Mouse (Mus musculus): ENCODE results near the gene Eif3l. TPM values are rescaled to one million over a fixed set of nuclear protein-coding genes. Genes with fewer than 3 reads are reported as not detected.
"Not testable (repeated sequence)": the region's sequence is repeated elsewhere in the genome, so short reads cannot be mapped to it uniquely, and the experiment has no call there.

Gene Eif3l
- polyA plus RNA-seq (2016; fragmentation: Nextera tagmentation; extraction: Ambion mirVana) = 197 and 205 TPM in 2 replicates

DNA sequence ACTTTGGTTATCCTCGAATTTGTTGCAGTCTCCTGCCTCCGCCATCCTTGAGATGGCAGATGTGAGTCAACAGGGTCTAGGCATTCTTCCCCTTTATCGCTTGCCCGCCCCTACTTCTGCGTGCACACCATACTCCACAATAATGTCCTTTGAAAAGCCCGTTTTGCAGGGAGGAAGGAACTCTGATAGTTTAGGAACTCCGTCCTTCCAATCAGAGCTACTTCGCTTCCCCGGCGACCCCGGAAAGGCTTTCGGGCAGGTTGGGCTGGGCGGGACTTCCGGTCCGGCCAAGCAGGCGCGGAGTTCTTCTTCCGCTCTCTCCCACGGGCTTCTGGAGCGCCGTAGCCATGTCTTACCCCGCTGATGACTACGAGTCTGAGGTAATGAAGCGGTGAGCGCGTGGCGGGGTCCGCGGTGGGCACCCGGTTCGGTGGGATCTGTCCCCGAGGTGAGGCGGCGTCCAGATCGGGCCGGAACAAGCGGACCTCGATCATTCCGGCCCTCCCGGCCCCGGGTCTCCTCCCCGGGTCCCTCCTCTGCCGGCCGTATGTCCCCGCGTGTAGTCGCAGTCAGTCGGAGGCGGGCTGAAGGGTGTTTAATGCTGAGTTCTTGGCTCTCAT is at the start of gene Eif3l:
Gene Eif3l, plus strand, starts transcription at position 267 of the 620 bp plus-strand sequence.
- peak; percentile 76 for ATAC-seq (ENCODE audit: low FRiP score, low read depth)
- peak within 1 kb of the TSS; percentile 90 for H3K4me3 ChIP-seq
- WGBS = under 1% methylated on average over 49 of the region's 49 CpGs

GRCm38 (mm10) chr15:79025687-79026308 is 49.2 kb upstream of the Eif3l start:
- Histone ChIP-seq H3K27ac (no peak overlapping the region), H3K4me3 (no peak overlapping the region), H3K36me3 (no peaks in the 10 kb centered on the region), H3K9ac (peak overlapping the region; percentile 46; the same call in 1 of the 2 replicates), H3K4me2 (replicated peaks) (peak overlapping the region; percentile 48), H3K4me1 (peaks cover 34% of the 10 kb centered on the region), H3K9me3 (no peaks in the 10 kb centered on the region), H3K27me3 (replicated peaks) (no peaks in the 10 kb centered on the region)
- WGBS = 9% methylated on average over 18 of the region's 18 CpGs
- ATAC-seq (ENCODE audit: low FRiP score, low read depth) = no peak

More for the DNA sequence above, at the start of gene Eif3l:
- H3K27me3 ChIP-seq (replicated peaks) = no peaks in the 10 kb centered on the region
- H3K36me3 ChIP-seq = peaks cover 37% of the 10 kb centered on the region
- peak within 1 kb of the TSS; percentile 54; the same call in 1 of the 2 replicates for H3K27ac ChIP-seq
- H3K4me2 ChIP-seq (replicated peaks) = peak within 1 kb of the TSS; percentile 93
- H3K9ac ChIP-seq = peak within 1 kb of the TSS; percentile 80
- H3K4me1 ChIP-seq = peaks cover 12% of the 10 kb centered on the region
- H3K9me3 ChIP-seq = no peaks in the 10 kb centered on the region

DNA sequence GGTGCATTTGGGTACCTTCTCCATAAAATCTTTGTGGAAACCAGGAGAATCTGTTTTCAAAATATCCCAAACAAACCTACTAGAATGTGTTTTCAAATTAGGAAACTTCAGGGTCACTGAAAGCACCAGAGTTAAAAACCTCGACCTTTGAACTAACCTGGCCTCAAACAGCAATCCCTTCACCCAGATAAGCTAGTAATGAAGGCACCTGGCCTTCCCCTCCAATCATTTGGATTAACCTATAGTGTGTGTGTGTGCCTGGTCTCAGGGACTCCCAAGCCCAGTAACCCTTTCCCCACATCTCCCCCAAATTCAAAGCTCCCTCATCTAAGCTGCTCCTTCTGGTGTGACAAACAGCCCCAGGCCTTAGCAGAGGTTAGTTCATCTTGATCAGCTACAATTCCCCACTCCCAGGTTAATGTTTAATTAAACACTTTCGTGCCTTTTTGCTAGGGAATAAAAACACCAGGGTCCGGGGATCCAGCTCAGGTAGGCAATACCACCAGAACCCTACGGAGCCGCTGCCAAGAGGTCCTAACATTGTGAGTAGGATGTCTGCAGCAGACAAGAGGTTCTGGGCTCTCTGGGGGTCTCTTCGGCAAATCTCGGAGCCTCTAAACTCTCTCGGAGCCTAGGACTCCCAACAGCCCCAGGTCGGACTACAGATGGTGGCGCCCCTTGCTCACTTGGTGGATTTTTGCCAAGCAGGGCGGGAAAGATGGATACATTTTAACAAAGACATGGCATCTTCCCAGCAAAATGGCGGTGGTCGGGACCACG is 48.3 kb upstream of the Eif3l start:
- Histone ChIP-seq H3K4me2 (replicated peaks) (peak overlapping the region; percentile 99), H3K9ac (no peak overlapping the region), H3K4me1 (peaks cover 43% of the 10 kb centered on the region), H3K4me3 (peak overlapping the region; percentile 80; the same call in 1 of the 2 replicates), H3K27me3 (replicated peaks) (no peaks in the 10 kb centered on the region), H3K9me3 (no peaks in the 10 kb centered on the region), H3K36me3 (no peaks in the 10 kb centered on the region), H3K27ac (no peak overlapping the region)
- ATAC-seq (ENCODE audit: low FRiP score, low read depth) = no peak
- WGBS = 46% methylated on average over 14 of the region's 14 CpGs

DNA sequence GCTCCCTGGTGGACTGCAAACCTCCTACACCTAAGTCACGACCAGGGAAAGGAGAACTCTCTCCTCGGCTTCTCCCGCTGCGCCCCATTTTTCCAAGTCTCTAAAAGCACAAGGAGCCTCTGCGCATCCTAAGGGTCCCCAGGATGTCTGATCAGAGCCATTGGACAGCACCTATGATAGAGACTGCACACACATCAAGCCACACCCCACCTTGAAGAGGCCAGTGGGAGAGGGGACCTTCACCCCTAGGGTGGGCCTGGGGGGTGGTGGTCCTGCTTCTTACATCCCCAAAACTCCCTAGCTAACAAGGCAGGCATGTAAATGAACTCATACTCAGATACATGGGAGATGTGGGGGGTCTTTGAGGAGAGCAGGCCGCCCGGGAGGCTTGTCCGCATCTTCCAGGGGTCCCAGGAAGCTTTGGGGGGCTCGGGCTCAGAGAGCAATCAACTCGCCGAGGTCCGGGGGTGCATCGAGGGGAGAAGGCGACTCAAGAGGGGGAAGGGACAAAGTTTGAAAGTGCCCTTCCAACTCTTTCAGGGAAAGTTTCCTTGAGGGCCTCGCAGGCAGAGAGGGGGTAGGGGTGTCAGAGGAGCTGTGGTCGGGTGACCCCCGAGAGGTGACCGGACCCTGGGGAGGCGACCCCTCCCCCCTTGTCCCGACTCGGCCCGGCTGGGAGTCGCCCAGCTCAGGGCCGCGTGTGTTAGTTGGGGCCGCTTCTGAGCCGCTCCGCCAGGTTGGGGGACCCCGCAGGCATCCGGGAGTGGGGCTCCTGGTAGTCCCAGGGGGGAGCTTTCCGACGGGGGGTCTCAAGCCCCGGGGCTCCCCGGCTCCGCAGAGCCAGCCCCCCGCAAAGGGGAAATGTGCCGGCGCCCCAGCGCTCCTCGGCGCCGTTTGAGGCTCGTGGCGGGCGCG is 47.4 kb upstream of the Eif3l start:
- peak; percentile 37 for ATAC-seq (ENCODE audit: low FRiP score, low read depth)
- peak overlapping the region; percentile 99 for H3K4me2 ChIP-seq (replicated peaks)
- H3K4me1 ChIP-seq = peaks cover 45% of the 10 kb centered on the region
- WGBS = 6% methylated on average over 46 of the region's 46 CpGs
- no peaks in the 10 kb centered on the region for H3K27me3 ChIP-seq (replicated peaks)
- H3K9me3 ChIP-seq = no peaks in the 10 kb centered on the region
- no peaks in the 10 kb centered on the region for H3K36me3 ChIP-seq
- peak overlapping the region; percentile 80 for H3K4me3 ChIP-seq
- H3K9ac ChIP-seq = peak overlapping the region; percentile 100
- peak overlapping the region; percentile 94 for H3K27ac ChIP-seq

DNA sequence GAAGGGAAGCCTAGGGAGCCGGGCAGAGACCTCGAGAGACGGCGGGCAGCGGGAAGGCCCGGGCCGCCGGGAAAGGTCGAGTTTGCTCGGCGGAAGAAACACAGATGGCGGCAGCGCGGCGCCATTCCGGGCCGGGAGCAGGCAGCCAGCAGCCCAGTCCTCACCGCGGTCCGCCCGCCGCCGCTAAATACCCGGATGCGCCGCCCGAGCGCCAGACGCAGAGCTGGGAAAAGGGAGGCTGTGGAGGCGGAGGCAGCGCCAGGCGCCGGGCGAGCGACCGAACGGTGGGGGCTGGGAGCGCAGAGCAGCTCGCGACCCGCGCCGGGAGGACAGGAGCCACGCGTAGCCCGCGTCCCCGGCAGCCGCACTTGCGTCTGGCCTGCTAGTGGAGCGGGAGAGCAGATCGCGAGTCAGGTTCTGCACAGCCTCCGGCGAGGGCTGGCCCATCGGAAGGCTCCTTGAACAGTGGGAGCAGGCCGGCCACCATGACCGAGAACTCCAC is 46.7 kb upstream of the Eif3l start, which contains the start of gene H1f0:
Gene H1f0, plus strand, starts transcription at position 214 of the 502 bp plus-strand sequence.
- peaks cover 45% of the 10 kb centered on the region for H3K4me1 ChIP-seq
- H3K36me3 ChIP-seq = no peaks in the 10 kb centered on the region
- H3K27ac ChIP-seq = peak within 1 kb of the TSS; percentile 94
- H3K4me3 ChIP-seq = peak within 1 kb of the TSS; percentile 80
- ATAC-seq (ENCODE audit: low FRiP score, low read depth) = peak; percentile 81
- peak within 1 kb of the TSS; percentile 100 for H3K9ac ChIP-seq
- H3K9me3 ChIP-seq = no peaks in the 10 kb centered on the region
- H3K27me3 ChIP-seq (replicated peaks) = no peaks in the 10 kb centered on the region
- WGBS = under 1% methylated on average over 50 of the region's 58 CpGs
- H3K4me2 ChIP-seq (replicated peaks) = peak within 1 kb of the TSS; percentile 99

GRCm38 (mm10) chr15:79028823-79029484 is 46.0 kb upstream of the Eif3l start:
- Histone ChIP-seq H3K4me1 (peaks cover 45% of the 10 kb centered on the region), H3K9ac (peak overlapping the region; percentile 100), H3K36me3 (peaks cover 2% of the 10 kb centered on the region; the same call in 1 of the 2 replicates), H3K27me3 (replicated peaks) (no peaks in the 10 kb centered on the region), H3K4me3 (peak overlapping the region; percentile 80), H3K9me3 (no peaks in the 10 kb centered on the region), H3K4me2 (replicated peaks) (peak overlapping the region; percentile 99), H3K27ac (peak overlapping the region; percentile 94)
- 30% methylated on average over 16 of the region's 16 CpGs for WGBS
- ATAC-seq (ENCODE audit: low FRiP score, low read depth) = no peak

- Histone ChIP-seq H3K4me2 (replicated peaks) (peak overlapping the region; percentile 99), H3K4me3 (peak overlapping the region; percentile 80), H3K4me1 (peaks cover 45% of the 10 kb centered on the region), H3K27me3 (replicated peaks) (no peaks in the 10 kb centered on the region), H3K9me3 (no peaks in the 10 kb centered on the region), H3K36me3 (peaks cover 2% of the 10 kb centered on the region; the same call in 1 of the 2 replicates), H3K9ac (peak overlapping the region; percentile 100), H3K27ac (no peak overlapping the region)
- WGBS = 9% methylated on average over 11 of the region's 11 CpGs
- no peak for ATAC-seq (ENCODE audit: low FRiP score, low read depth)
Measured at GRCm38 (mm10) chr15:79029519-79030241, 45.3 kb upstream of the Eif3l start.

DNA sequence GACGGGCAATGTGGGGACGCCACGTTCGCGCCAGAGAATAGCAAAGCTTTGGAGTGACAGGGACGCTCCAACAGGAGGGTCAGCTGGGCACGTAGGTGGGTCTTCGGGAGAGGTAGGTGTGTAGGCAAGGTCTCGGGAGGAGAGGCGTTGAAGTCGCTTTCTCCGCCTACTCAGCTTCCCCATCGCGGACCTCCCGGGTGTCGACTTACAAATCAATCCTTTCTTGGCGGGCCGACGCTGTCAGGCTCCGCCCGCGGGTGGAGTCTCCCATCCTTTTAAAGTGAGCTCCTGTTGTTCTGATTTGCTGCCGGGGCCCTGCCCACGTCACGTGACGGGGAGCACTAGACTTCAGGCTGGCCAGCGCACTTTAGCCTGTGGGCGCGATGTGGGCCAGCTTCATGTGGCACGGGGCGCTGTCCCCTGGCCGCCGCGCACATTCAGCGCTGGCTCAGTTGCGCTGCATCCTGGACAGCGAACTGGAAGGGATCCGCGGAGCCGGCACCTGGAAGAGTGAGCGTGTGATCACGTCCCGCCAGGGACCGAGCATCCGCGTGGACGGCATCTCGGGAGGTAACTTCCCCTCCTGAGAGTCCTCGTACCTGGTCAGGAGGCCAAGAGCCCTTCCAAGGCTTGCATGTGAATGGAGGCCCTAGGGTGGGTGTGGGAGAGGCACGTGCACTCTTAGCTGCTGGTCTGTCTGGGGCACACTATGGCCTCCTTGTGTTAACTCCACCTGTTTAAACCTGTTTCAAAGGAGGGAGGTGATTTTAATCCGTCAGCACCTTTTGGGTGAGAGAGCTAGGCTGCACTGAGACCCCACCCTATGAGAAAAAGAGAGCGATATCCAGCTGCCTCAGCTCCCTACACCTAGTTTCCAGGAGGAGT is 44.2 kb upstream of the Eif3l start:
- H3K9me3 ChIP-seq = no peaks in the 10 kb centered on the region
- ATAC-seq (ENCODE audit: low FRiP score, low read depth) = peak; percentile 69
- H3K4me2 ChIP-seq (replicated peaks) = peak overlapping the region; percentile 99
- peak overlapping the region; percentile 100 for H3K9ac ChIP-seq
- no peak overlapping the region for H3K27ac ChIP-seq
- H3K4me1 ChIP-seq = peaks cover 38% of the 10 kb centered on the region
- under 1% methylated on average over 52 of the region's 52 CpGs for WGBS
- H3K27me3 ChIP-seq (replicated peaks) = no peaks in the 10 kb centered on the region
- peak overlapping the region; percentile 80 for H3K4me3 ChIP-seq
- peaks cover 8% of the 10 kb centered on the region; the same call in 1 of the 2 replicates for H3K36me3 ChIP-seq

GRCm38 (mm10) chr15:79031908-79032307 is 43.1 kb upstream of the Eif3l start:
- Histone ChIP-seq H3K36me3 (peaks cover 18% of the 10 kb centered on the region), H3K4me1 (peaks cover 33% of the 10 kb centered on the region), H3K4me2 (replicated peaks) (peak overlapping the region; percentile 24)
- H3K27ac ChIP-seq; H3K9me3 ChIP-seq; H3K4me3 ChIP-seq; ATAC-seq (ENCODE audit: low FRiP score, low read depth); H3K27me3 ChIP-seq (replicated peaks); H3K9ac ChIP-seq: not testable (repeated sequence)
- WGBS = 74% methylated on average over 5 of the region's 5 CpGs

Measured in neural tube, embryonic 12.5 days (tissue).